Comparison of ENCODE assay signal across 8 mouse cellular contexts in the genomic region with DNA sequence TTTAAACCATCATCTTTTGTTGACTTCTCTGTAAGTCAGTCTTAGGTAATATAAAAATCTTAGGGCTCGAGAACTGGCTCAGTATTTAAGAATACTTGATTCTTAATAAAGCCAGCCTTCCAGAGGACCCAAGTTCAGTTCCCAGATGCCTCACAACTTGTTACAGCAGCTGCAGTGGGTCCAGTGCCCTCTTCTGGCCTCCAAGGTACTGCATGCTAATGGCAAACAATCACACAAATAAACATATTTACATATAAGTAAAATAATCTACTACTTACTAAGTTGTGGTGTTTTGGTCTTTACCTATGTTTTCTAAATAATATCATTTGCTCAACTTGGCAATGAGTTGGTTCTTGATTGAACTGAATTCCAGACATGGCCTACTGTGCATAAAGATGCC. TPM values are rescaled to one million over a fixed set of nuclear protein-coding genes. Genes with fewer than 3 reads are reported as not detected.
DNase-seq lines count a peak whose midpoint lies in the region; ATAC-seq and TF ChIP-seq lines count a peak whose summit lies in the region.
"Had no signal": no experiment of that assay in that cellular context is flagged by ENCODE, and none has a peak within 500 bp of the region (broad histone marks: within the 10 kb centered on the region; RNA-seq: fewer than 3 reads in every experiment).

No protein-coding gene starts in this region.

- H3K27ac ChIP-seq in lung, embryonic 15.5 days, result no peak overlapping the region
- H3K27ac ChIP-seq in embryonic facial prominence, embryonic 12.5 days, result no peak overlapping the region
- no peak overlapping the region for H3K27ac ChIP-seq in limb, embryonic 12.5 days
- no peak overlapping the region for H3K27ac ChIP-seq in small intestine, adult 2 months (ENCODE audit: insufficient read depth, low read depth, low read length)

- peaks cover 6% of the 10 kb centered on the region; the same call in 1 of the 2 replicates for H3K4me1 ChIP-seq in lung, embryonic 15.5 days
- no peaks in the 10 kb centered on the region for H3K4me1 ChIP-seq in embryonic facial prominence, embryonic 12.5 days
- 0 out of 2 replicates have a peak, but pooled peaks cover 6% of the 10 kb centered on the region for H3K4me1 ChIP-seq in limb, embryonic 12.5 days (replicated peaks)
- peaks cover 2% of the 10 kb centered on the region; the same call in 1 of the 2 replicates for H3K4me1 ChIP-seq in small intestine, adult 2 months (ENCODE audit: control insufficient read depth, insufficient read depth, insufficient read length, low read length)

- TF ChIP-seq CTCF in small intestine, adult 2 months (IDR thresholded peaks at IDR 0.05; ENCODE audit: extremely low read depth, insufficient read length, insufficient replicate concordance, low read depth, low read length), result peak; percentile 54; the same call in 1 of the 2 replicates

- H3K9me3 ChIP-seq in lung, embryonic 15.5 days, result peaks cover 20% of the 10 kb centered on the region; the same call in 1 of the 2 replicates
- H3K9me3 ChIP-seq in embryonic facial prominence, embryonic 12.5 days, result peaks cover 33% of the 10 kb centered on the region
- H3K9me3 ChIP-seq in limb, embryonic 12.5 days, result peaks cover 42% of the 10 kb centered on the region

- WGBS in lung, embryonic 15.5 days, result 90% methylated on average over 1 of the region's 1 CpGs
- 100% methylated on average over 1 of the region's 1 CpGs for WGBS in embryonic facial prominence, embryonic 12.5 days
- 90% methylated on average over 1 of the region's 1 CpGs for WGBS in limb, embryonic 12.5 days
- WGBS in small intestine, adult 2 months, result 98% methylated on average over 1 of the region's 1 CpGs

- DNase-seq in lung, postnatal 10 days, result no peak
- no peak for DNase-seq in adrenal gland, adult (ENCODE audit: inconsistent age in 2 of 2, low spot score in 1 of 2)
- no peak for DNase-seq in right cerebral cortex, postnatal 25 days

- peak overlapping the region; percentile 76 for H3K4me3 ChIP-seq in lung, embryonic 15.5 days
- H3K4me3 ChIP-seq in embryonic facial prominence, embryonic 12.5 days, result peak overlapping the region; percentile 72
- H3K4me3 ChIP-seq in limb, embryonic 12.5 days (replicated peaks), result peak overlapping the region; percentile 83
- H3K4me3 ChIP-seq in small intestine, adult 2 months (ENCODE audit: low read depth, low read length), result no peak overlapping the region

- no peaks in the 10 kb centered on the region for H3K27me3 ChIP-seq in lung, embryonic 15.5 days
- H3K27me3 ChIP-seq in embryonic facial prominence, embryonic 12.5 days, result no peaks in the 10 kb centered on the region
- no peaks in the 10 kb centered on the region for H3K27me3 ChIP-seq in limb, embryonic 12.5 days
- no peaks in the 10 kb centered on the region for H3K27me3 ChIP-seq in small intestine, adult 2 months (ENCODE audit: control insufficient read depth, insufficient read depth, low read length)

- no peak overlapping the region for H3K9ac ChIP-seq in lung, embryonic 15.5 days
- no peak overlapping the region for H3K9ac ChIP-seq in embryonic facial prominence, embryonic 12.5 days
- no peak overlapping the region for H3K9ac ChIP-seq in limb, embryonic 12.5 days (replicated peaks)

- TF ChIP-seq POLR2A in small intestine, adult 2 months (IDR thresholded peaks at IDR 0.05; ENCODE audit: low read depth, low read length), result no peak

- H3K36me3 ChIP-seq in lung, embryonic 15.5 days, result peaks cover 50% of the 10 kb centered on the region
- peaks cover 51% of the 10 kb centered on the region for H3K36me3 ChIP-seq in embryonic facial prominence, embryonic 12.5 days
- H3K36me3 ChIP-seq in limb, embryonic 12.5 days, result peaks cover 53% of the 10 kb centered on the region
- peaks cover 29% of the 10 kb centered on the region for H3K36me3 ChIP-seq in small intestine, adult 2 months (ENCODE audit: control insufficient read depth, insufficient read depth, low read length)

- peak overlapping the region; percentile 46 for H3K4me2 ChIP-seq in lung, embryonic 15.5 days
- peak overlapping the region; percentile 39 for H3K4me2 ChIP-seq in embryonic facial prominence, embryonic 12.5 days (replicated peaks)
- H3K4me2 ChIP-seq in limb, embryonic 12.5 days, result peak overlapping the region; percentile 47

- ATAC-seq in lung, embryonic 15.5 days (ENCODE audit: borderline replicate concordance, extremely low read depth, low FRiP score, low TSS enrichment), result no peak
- no peak for ATAC-seq in embryonic facial prominence, embryonic 12.5 days (ENCODE audit: insufficient number of reproducible peaks, insufficient read depth, low FRiP score, low TSS enrichment)
- no peak for ATAC-seq in limb, embryonic 12.5 days (ENCODE audit: insufficient number of reproducible peaks, insufficient read depth, low FRiP score, low TSS enrichment, low read depth)

RNA-seq across cellular contexts. Expression of a gene that starts 1.2 kb away (rescaled TPM):
- polyA plus RNA-seq in lung, embryonic 15.5 days (2015; fragmentation: Nextera tagmentation; extraction: Ambion mirVana), result 69.5 and 79.3 TPM in 2 replicates
- polyA plus RNA-seq in embryonic facial prominence, embryonic 12.5 days (2016; fragmentation: Nextera tagmentation; extraction: Ambion mirVana), result 76.1 and 82.7 TPM in 2 replicates
- 77.3 and 86.7 TPM in 2 replicates for polyA plus RNA-seq in limb, embryonic 12.5 days (2016; fragmentation: Nextera tagmentation; extraction: Ambion mirVana)
- polyA plus RNA-seq in small intestine, adult 2 months (2012; rRNA removed), result 1.3 and 2.0 TPM in 2 replicates

RNA-seq across cellular contexts. Expression of a gene that starts 4.3 kb away (rescaled TPM):
- polyA plus RNA-seq in lung, embryonic 15.5 days (2015; fragmentation: Nextera tagmentation; extraction: Ambion mirVana), result 14.5 and 15.7 TPM in 2 replicates
- polyA plus RNA-seq in embryonic facial prominence, embryonic 12.5 days (2016; fragmentation: Nextera tagmentation; extraction: Ambion mirVana), result 17.9 and 18.5 TPM in 2 replicates
- polyA plus RNA-seq in limb, embryonic 12.5 days (2016; fragmentation: Nextera tagmentation; extraction: Ambion mirVana), result 17.1 and 19.1 TPM in 2 replicates
- 0.28 and 0.62 TPM in 2 replicates for polyA plus RNA-seq in small intestine, adult 2 months (2012; rRNA removed)

RNA-seq across cellular contexts. Expression of a gene that starts 53.8 kb away (rescaled TPM):
- polyA plus RNA-seq in lung, embryonic 15.5 days (2015; fragmentation: Nextera tagmentation; extraction: Ambion mirVana), result not detected in 2 replicates
- 0.15 TPM in 1 of 2 replicates, not detected in the other for polyA plus RNA-seq in embryonic facial prominence, embryonic 12.5 days (2016; fragmentation: Nextera tagmentation; extraction: Ambion mirVana)
- polyA plus RNA-seq in limb, embryonic 12.5 days (2016; fragmentation: Nextera tagmentation; extraction: Ambion mirVana), result not detected in 2 replicates
- polyA plus RNA-seq in small intestine, adult 2 months (2012; rRNA removed), result not detected in 2 replicates
- polyA plus RNA-seq: gonadal fat pad, adult 2 months had no signal

Comparison
In these comparisons a context has a peak if more than half of its experiments do, and no peak if none do; other contexts are left out.
1. RNA of a gene that starts 1.2 kb away (polyA plus RNA-seq): 76.1 to 82.7 TPM in embryonic facial prominence, embryonic 12.5 days, 69.5 to 79.3 TPM in lung, embryonic 15.5 days and 77.3 to 86.7 TPM in limb, embryonic 12.5 days; 1.3 to 2.0 TPM in small intestine, adult 2 months; every median in the first group is over 10 times any median in the second.
2. Peak in every context shown above with its lines, with median percentiles within 50 percentile points of each other: H3K4me2 ChIP-seq.